Mouse (Mus musculus) lung, embryonic 16.5 days (tissue): Measurements from ENCODE around the gene Atp2c1. TPM values are rescaled to one million over a fixed set of nuclear protein-coding genes. Genes with fewer than 3 reads are reported as not detected.

ENCODE experiments used
- ATAC-seq: fragments of 200-750 bp; cut with Nextera tagmentation; 2 replicates; pipeline ENCODE4 v1.8.0; 2017; ENCODE audit warnings: low read depth, mild to moderate bottlenecking, moderate library complexity
- H3K27ac ChIP-seq: fragments of 300-500 bp; sonication (generic); 2 replicates; pipeline ENCODE4 v1.5.1; 2014; ENCODE audit warnings: mild to moderate bottlenecking, control low read depth, low read length
- H3K27me3 ChIP-seq: fragments of 300-500 bp; sonication (generic); 2 replicates; pipeline ENCODE4 v1.6.1; 2014; ENCODE audit warnings: low read depth, low read length, mixed read lengths; ENCODE audit not compliant: control insufficient read depth, insufficient read depth
- H3K36me3 ChIP-seq: fragments of 300-500 bp; sonication (generic); 2 replicates; pipeline ENCODE4 v1.6.1; 2014; ENCODE audit warnings: low read length; ENCODE audit not compliant: control insufficient read depth, insufficient read depth
- H3K4me1 ChIP-seq: fragments of 300-500 bp; sonication (generic); replicated peaks from 2 replicates; pipeline ENCODE4 v1.6.1; 2014; ENCODE audit warnings: low read length, mixed read lengths; ENCODE audit not compliant: control insufficient read depth, insufficient read depth
- H3K4me2 ChIP-seq: fragments of 300-500 bp; sonication (generic); 2 replicates; pipeline ENCODE4 v1.6.1; 2014; ENCODE audit warnings: low read depth, low read length, control low read depth
- H3K4me3 ChIP-seq: fragments of 300-500 bp; sonication (generic); 2 replicates; pipeline ENCODE4 v1.5.1; 2014; ENCODE audit warnings: mild to moderate bottlenecking, low read length, control low read depth
- H3K9ac ChIP-seq: fragments of 300-500 bp; sonication (generic); 2 replicates; pipeline ENCODE4 v1.6.1; 2014; ENCODE audit warnings: low read length, control low read depth
- H3K9me3 ChIP-seq: fragments of 300-500 bp; sonication (generic); 2 replicates; pipeline ENCODE4 v1.6.1; 2016; ENCODE audit warnings: low read length; ENCODE audit not compliant: control insufficient read depth
- WGBS: fragments of 180-500 bp; shearing (Covaris S2); extraction: QIAGEN DNeasy Blood & Tissue Kit; methylation state at CpG from one replicate; pipeline ENCODE4 v1.1.7; 2014; 5-methylcytosine and 5-hydroxymethylcytosine counted together
- polyA plus RNA-seq: library from polyadenylated mRNA; unstranded; fragments of >200 nt; fragmentation: Nextera tagmentation; extraction: Ambion mirVana; gene quantifications from 2 replicates; pipeline ENCODE4 v1.2.1, GENCODE M21; 2015

Atp2c1 gene
- polyA plus RNA-seq, 1 experiment from 2014 or later, result 65.2 TPM

DNA sequence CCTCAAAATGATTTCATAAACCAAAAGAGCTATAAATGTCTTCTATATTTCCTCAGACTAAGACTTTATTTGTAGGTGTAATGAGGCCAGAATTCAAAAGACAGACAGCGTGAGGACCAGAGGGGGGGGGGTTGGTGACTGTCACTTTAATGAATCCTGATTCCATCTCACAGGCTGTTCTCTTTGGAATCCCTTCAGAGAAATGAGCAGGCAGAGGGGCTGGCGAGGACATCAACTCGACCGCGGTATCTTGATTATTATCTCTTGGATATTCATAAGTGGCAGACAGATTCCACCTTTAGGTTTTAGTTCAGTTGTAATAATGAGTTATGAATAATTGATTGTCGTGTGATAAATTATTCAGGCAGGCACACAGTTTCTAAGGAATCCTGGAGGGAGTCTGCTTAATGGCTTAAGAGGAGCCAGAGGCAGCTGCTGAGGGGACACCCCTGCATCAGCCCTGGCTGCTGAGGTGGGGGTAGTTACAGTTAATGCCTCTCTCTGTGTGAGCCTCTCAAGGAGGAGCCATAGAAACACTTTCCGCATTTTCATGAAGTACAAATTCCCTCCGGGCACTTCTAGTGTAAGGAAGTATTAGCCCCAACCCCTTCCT, 147.5 kb downstream of the Atp2c1 start:
- H3K27ac ChIP-seq, result no peak overlapping the region
- H3K9ac ChIP-seq, result no peak overlapping the region
- no peak for ATAC-seq
- H3K4me1 ChIP-seq, result no peaks in the 10 kb centered on the region
- 63% methylated on average over 8 of the region's 8 CpGs for WGBS
- no peak overlapping the region for H3K4me2 ChIP-seq
- no peaks in the 10 kb centered on the region for H3K27me3 ChIP-seq
- H3K36me3 ChIP-seq, result no peaks in the 10 kb centered on the region
- no peaks in the 10 kb centered on the region for H3K9me3 ChIP-seq
- no peak overlapping the region for H3K4me3 ChIP-seq

GRCm38 (mm10) chr9:105377622-105378021, 149.5 kb downstream of the Atp2c1 start:
- H3K4me2 ChIP-seq, result no peak overlapping the region
- no peaks in the 10 kb centered on the region for H3K36me3 ChIP-seq
- ATAC-seq, result no peak
- no peak overlapping the region for H3K9ac ChIP-seq
- no peaks in the 10 kb centered on the region for H3K27me3 ChIP-seq
- H3K4me1 ChIP-seq, result no peaks in the 10 kb centered on the region
- no peak overlapping the region for H3K27ac ChIP-seq
- 56% methylated on average over 3 of the region's 3 CpGs for WGBS
- no peaks in the 10 kb centered on the region for H3K9me3 ChIP-seq
- H3K4me3 ChIP-seq, result no peak overlapping the region

DNA sequence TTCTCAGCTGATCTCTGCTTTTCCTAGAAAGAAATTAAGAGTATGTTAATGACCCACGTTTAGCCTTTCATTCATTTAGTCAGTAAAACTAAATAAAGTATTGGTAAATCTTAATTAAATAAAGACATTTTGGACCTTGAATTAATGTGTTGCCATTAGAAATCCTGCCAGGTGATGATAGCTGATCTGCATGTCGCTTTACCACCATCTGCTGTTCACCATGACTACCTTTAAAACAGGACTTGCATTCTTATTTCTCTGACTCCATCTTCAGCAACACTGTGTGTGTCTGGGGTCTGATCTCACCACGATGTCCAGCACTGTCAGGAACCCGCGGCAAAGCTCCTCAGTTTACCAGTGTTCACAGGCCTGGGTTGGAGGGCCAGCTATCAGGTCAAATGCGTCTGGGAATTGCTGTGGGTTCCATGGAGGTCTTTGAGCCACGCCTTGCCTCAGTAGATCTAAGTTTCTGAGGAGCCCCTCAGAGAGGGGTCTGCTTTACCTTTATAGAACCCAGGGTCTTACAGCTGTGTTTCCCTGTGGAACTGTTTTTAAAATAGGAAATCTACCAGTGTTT, 150.1 kb downstream of the Atp2c1 start:
- Histone ChIP-seq H3K4me3 (no peak overlapping the region), H3K9ac (no peak overlapping the region), H3K4me1 (no peaks in the 10 kb centered on the region), H3K9me3 (no peaks in the 10 kb centered on the region), H3K36me3 (no peaks in the 10 kb centered on the region), H3K27ac (no peak overlapping the region), H3K27me3 (no peaks in the 10 kb centered on the region), H3K4me2 (no peak overlapping the region)
- WGBS, result 74% methylated on average over 7 of the region's 7 CpGs
- ATAC-seq, result no peak

DNA sequence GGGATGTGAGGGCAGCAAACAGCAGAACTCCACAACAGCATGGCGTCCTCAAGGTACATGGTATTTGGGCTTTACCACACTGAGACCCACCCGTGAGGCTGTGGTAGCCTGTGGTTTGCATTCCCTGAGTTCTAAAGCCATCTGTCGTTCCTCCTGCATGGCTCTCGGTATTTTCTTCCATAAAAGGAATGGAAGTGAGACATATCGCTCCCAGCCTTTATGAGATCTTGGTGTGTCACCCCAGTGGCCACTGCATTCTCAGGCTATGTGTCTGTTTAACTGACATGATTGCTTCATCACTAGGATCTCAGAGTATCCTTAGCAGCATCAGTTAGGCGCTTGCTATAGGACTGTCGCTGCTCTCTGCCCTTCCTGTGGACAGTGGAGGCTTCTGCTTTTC, 150.7 kb downstream of the Atp2c1 start:
- no peak overlapping the region for H3K4me3 ChIP-seq
- H3K9me3 ChIP-seq, result no peaks in the 10 kb centered on the region
- H3K27me3 ChIP-seq, result no peaks in the 10 kb centered on the region
- H3K4me1 ChIP-seq, result no peaks in the 10 kb centered on the region
- H3K36me3 ChIP-seq, result no peaks in the 10 kb centered on the region
- 64% methylated on average over 7 of the region's 7 CpGs for WGBS
- ATAC-seq, result no peak
- no peak overlapping the region for H3K9ac ChIP-seq
- no peak overlapping the region for H3K27ac ChIP-seq
- H3K4me2 ChIP-seq, result no peak overlapping the region

DNA sequence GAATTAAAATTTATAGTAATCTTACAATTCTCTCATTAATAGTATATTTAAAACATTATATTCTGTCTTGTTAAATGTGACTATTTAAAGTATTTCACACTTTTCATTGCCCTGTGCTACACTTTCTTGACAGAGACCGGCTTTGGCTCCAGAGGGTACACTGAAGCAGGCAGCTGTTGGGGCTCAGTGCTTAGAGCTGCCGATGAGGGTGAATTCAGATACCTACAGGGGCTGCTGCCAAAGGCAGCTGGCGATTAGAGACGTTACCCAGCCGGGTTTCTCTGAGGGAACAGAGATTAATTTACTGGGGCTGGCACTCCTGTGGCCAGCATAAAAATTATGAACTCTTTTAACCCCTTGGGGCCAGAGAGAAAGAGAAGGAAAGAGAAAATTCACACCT, 152.8 kb downstream of the Atp2c1 start:
- Histone ChIP-seq H3K9ac (no peak overlapping the region), H3K4me2 (no peak overlapping the region), H3K27ac (no peak overlapping the region), H3K4me1 (no peaks in the 10 kb centered on the region), H3K27me3 (no peaks in the 10 kb centered on the region), H3K4me3 (no peak overlapping the region), H3K36me3 (no peaks in the 10 kb centered on the region), H3K9me3 (no peaks in the 10 kb centered on the region)
- WGBS, result 49% methylated on average over 5 of the region's 5 CpGs
- no peak for ATAC-seq

- Histone ChIP-seq H3K9me3 (no peaks in the 10 kb centered on the region), H3K4me2 (no peak overlapping the region), H3K9ac (no peak overlapping the region), H3K36me3 (no peaks in the 10 kb centered on the region), H3K4me1 (no peaks in the 10 kb centered on the region), H3K27me3 (no peaks in the 10 kb centered on the region), H3K27ac (no peak overlapping the region), H3K4me3 (no peak overlapping the region)
- 74% methylated on average over 3 of the region's 3 CpGs for WGBS
- no peak for ATAC-seq
Observed at GRCm38 (mm10) chr9:105368605-105369004, 158.5 kb downstream of the Atp2c1 start.

- WGBS, result 93% methylated on average over 4 of the region's 4 CpGs
Observed at GRCm38 (mm10) chr9:105366199-105366598, 160.9 kb downstream of the Atp2c1 start.

GRCm38 (mm10) chr9:105363520-105364231, 163.4 kb downstream of the Atp2c1 start:
- Histone ChIP-seq H3K36me3 (no peaks in the 10 kb centered on the region), H3K9me3 (no peaks in the 10 kb centered on the region), H3K4me1 (no peaks in the 10 kb centered on the region), H3K9ac (no peak overlapping the region), H3K4me3 (no peak overlapping the region), H3K4me2 (no peak overlapping the region), H3K27ac (no peak overlapping the region), H3K27me3 (no peaks in the 10 kb centered on the region)
- 73% methylated on average over 5 of the region's 5 CpGs for WGBS
- no peak for ATAC-seq

More at GRCm38 (mm10) chr9:105366199-105366598, 160.9 kb downstream of the Atp2c1 start:
- Histone ChIP-seq H3K27me3 (no peaks in the 10 kb centered on the region), H3K27ac (no peak overlapping the region), H3K9me3 (no peaks in the 10 kb centered on the region), H3K4me2 (no peak overlapping the region), H3K4me1 (no peaks in the 10 kb centered on the region), H3K36me3 (no peaks in the 10 kb centered on the region), H3K4me3 (no peak overlapping the region), H3K9ac (no peak overlapping the region)
- no peak for ATAC-seq

GRCm38 (mm10) chr9:105362181-105362580, 164.9 kb downstream of the Atp2c1 start:
- H3K27me3 ChIP-seq, result no peaks in the 10 kb centered on the region
- no peak for ATAC-seq
- no peak overlapping the region for H3K9ac ChIP-seq
- H3K4me3 ChIP-seq, result no peak overlapping the region
- no peak overlapping the region for H3K27ac ChIP-seq
- no peaks in the 10 kb centered on the region for H3K36me3 ChIP-seq
- no peaks in the 10 kb centered on the region for H3K9me3 ChIP-seq
- H3K4me1 ChIP-seq, result no peaks in the 10 kb centered on the region
- 76% methylated on average over 2 of the region's 2 CpGs for WGBS
- H3K4me2 ChIP-seq, result no peak overlapping the region
